Mouse (Mus musculus): ENCODE measurements around the gene Rpap1. TPM values are rescaled to one million over a fixed set of nuclear protein-coding genes. Genes with fewer than 3 reads are reported as not detected.
A peak's percentile ranks its signal among the peaks of the same experiment; 100 is the strongest.

Gene Rpap1
- total RNA-seq, 2 experiments from 2014 or later, result 18.6 to 19.5 TPM

DNA sequence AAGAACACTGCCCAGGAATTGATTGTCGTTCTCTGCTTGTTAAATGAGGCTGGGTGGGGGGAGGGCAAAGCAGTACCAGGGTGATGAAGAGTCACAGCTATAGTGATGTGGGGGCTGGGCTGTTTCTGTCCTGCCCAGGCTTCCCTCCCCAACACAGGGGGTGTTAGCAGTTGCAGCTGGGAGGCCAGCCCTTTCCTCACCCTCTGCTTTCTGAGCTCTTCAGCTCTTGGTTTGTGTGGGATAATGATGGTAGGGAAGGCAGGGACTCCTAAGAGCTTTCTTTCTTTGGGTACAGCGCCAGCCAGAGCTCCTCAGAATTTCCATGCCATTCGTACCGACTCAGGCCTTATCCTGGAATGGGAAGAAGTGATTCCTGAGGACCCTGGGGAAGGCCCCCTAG lies 21.1 kb upstream of the Rpap1 start:
- DNase-seq (ENCODE audit: extremely low spot score in 1 of 2, low spot score in 2 of 2), result no peak
- TF ChIP-seq CTCF (IDR thresholded peaks at IDR 0.05), result no peak
- Histone ChIP-seq H3K27ac (peak overlapping the region; percentile 45), H3K4me3 (no peak overlapping the region)
- intact Hi-C loops (cut with DNase I), result no loop called here

DNA sequence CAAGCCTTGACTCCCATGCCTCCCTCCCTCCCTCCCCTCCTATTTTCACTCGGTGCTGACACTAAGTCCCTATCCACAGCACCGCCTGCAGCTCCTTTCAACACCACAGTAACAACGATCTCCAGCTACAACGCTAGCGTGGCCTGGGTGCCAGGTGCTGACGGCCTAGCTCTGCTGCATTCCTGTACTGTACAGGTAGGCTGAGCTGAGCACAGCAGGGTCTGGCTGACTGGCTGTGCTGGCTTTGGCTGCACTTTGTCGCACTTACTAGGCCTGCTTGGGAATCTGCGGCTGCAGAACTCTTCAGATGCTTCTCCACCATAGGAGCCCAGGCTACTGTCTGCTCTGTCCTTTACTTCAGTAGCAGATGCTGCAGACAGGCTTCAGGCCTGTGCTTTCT lies 18.2 kb upstream of the Rpap1 start:
- intact Hi-C loops (cut with DNase I), result no loop called here
- no peak overlapping the region for H3K4me3 ChIP-seq
- H3K27ac ChIP-seq, result peak overlapping the region; percentile 72
- no peak for TF ChIP-seq CTCF (IDR thresholded peaks at IDR 0.05)
- DNase-seq (ENCODE audit: extremely low spot score in 1 of 2, low spot score in 2 of 2), result no peak

DNA sequence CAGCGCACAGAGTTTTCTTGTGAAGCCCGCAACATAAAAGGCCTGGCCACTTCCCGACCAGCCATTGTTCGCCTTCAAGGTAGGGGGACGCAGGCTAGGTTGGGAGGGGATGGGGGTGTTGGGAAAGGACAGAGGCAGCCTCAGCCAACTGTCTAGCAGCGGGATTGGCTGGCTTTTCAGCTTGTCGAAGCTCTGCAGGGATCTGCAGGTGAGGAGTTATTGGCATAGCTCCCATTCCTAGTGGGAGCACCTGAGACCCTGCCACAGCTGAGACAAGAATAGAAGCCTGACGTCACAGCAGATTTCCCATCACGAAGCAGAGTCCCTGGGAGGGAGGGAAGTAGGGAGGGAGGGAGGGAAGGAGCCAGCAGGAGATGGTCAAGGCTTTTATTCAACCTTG lies 17.4 kb upstream of the Rpap1 start:
- intact Hi-C loops (cut with DNase I), result loop anchor here (5.0 kb wide), 1 partner anchor 38 kb away; no protein-coding TSS in a partner anchor
- Histone ChIP-seq H3K27ac (peak overlapping the region; percentile 72), H3K4me3 (0 out of 2 replicates have a peak overlapping the region, but pooled peaks have one; percentile 9)
- TF ChIP-seq CTCF (IDR thresholded peaks at IDR 0.05), result no peak
- DNase-seq (ENCODE audit: extremely low spot score in 1 of 2, low spot score in 2 of 2), result no peak

DNA sequence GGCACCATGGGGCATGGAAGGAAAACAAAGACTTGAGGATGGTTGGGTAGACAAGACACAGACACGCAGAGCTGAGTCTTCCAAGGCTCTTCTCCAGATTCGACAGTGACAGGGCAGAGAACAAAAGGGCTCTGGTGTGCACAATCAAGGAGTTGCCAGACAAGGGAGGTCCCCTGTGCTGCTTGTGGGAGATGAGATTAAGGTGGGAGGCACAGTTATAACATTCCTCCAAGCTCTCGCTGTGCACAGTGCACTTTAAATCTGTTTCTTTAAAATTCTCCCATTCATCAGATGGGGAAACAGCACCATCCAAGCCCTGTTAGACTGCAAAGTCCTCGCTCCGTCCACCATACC lies 16.9 kb upstream of the Rpap1 start:
- H3K4me3 ChIP-seq, result no peak overlapping the region
- DNase-seq (ENCODE audit: extremely low spot score in 1 of 2, low spot score in 2 of 2), result no peak
- no peak for TF ChIP-seq CTCF (IDR thresholded peaks at IDR 0.05)
- intact Hi-C loops (cut with DNase I), result loop anchor here (5.0 kb wide), 1 partner anchor 38 kb away; no protein-coding TSS in a partner anchor
- H3K27ac ChIP-seq, result peak overlapping the region; percentile 85

DNA sequence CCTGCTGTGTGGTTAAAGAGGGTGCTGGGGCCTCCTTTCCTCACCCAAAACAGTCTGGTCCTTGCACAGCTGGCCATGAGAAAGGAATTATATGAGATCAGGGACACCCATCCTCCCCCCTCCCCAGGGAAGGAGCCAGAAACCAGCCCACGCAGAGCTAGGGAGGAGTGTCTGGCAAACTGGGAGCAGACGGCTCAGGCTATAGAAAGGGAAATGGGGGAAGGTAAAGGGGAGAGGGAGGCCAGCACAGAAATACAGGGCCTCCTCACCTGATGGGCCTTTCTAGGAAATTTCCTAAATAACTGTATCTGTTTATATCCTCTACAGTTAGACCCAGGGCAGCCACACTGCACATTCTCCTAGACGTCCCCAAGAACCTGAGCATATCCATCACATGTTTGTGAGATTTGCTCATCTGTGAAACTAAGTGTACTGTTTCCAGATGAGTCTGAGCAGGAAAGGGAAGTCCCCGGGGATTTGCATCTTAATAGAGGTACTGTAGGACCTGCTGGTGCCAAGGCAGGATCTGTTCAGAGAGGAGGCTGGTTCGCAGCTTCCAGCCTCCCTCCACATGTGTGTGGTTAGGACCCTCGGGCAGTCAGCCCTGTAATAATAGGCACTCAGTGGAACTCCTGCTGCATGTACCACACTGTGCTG lies 16.4 kb upstream of the Rpap1 start:
- H3K4me3 ChIP-seq, result peak overlapping the region; percentile 13; the same call in 1 of the 2 replicates
- TF ChIP-seq CTCF (IDR thresholded peaks at IDR 0.05), result no peak
- DNase-seq (ENCODE audit: extremely low spot score in 1 of 2, low spot score in 2 of 2), result peak in 1 of 2 experiments; percentile 71
- intact Hi-C loops (cut with DNase I), result loop anchor here (5.0 kb wide), 1 partner anchor 39 kb away; no protein-coding TSS in a partner anchor
- peak overlapping the region; percentile 85 for H3K27ac ChIP-seq

DNA sequence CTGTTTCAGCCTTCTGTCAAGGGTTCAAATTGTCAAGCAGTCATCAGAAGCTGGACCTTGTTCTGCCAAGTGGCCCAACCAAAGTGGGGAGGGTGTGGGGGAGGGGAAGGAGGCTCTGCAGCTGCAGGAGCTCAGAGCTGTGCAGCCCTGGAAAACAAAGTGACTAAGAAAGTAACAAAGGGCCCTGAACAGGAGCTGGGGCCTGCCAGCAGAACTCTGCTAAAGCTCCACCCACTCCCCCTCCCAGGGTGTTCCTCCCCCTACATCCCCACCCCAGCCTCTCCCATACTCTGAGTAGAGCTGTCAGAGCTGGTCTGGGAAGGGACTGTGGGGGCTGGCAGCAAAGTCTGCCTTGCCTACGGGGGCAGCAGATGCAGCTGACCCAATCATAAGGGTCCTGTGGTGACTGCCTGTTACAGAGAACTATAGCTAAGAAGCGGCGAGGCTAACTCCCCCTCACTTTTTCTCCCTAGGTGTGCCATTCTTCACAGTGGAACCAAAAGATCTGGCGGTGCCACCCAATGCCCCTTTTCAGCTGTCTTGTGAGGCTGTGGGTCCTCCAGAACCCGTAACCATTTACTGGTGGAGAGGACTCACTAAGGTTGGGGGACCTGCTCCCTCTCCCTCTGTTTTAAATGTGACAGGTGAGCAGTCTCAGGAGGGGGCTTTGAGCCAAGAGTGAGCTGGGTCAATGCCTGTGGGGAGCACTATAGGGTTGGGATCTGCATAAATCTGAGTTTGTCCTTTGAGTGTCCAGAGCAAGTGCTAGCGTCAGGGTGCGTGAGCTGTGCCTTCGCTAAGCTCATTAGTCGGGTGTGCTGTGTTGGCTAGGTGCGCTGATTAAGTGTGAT lies 15.7 kb upstream of the Rpap1 start:
- H3K27ac ChIP-seq, result peak overlapping the region; percentile 93
- H3K4me3 ChIP-seq, result peak overlapping the region; percentile 13
- no peak for TF ChIP-seq CTCF (IDR thresholded peaks at IDR 0.05)
- intact Hi-C loops (cut with DNase I), result loop anchor here (5.0 kb wide), 1 partner anchor 39 kb away; no protein-coding TSS in a partner anchor
- DNase-seq (ENCODE audit: extremely low spot score in 1 of 2, low spot score in 2 of 2), result no peak

DNA sequence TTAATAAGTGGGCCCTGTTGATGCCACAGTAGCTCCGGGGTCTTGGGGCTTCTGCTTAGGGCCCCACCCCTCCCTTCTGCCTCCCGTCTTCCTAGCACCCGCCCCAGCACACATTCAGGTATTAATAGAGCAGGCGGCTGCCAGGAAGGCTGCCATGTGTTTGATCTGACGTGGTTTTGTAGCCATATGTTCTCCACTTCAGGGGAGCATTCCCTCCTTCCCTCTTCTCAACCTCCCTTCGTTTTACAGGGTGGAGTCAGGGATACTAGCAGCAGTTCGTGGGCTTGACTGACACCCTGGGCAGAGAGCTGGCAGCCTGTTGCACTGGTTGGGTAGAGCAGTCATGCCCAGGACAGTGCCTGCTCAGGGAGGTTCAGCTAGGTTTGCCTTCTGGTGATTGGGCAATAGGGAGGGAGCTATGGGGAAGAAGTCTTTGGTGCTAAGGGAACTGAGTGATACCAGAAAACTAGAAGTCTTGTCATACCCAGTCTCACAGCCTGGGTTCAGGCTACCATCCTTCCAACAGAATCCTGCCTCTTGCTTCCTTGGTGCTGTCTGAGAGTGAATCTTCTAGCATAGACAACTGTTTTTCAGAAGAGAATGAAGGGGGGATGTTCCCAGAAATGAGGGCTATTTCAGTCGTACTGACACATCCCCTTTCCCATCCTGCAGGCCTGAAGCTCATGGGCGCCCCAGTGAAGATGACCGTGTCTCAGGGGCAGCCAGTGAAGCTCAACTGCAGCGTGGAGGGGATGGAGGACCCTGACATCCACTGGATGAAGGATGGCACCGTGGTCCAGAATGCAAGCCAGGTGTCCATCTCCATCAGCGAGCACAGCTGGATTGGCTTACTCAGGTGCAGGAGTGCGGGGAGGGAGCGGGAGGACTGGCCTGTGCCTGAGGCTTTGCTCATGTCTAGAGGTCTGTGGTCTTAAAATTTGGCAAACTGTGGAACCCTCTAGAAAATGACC lies 13.8 kb upstream of the Rpap1 start:
- peak in 1 of 2 experiments; percentile 65 for DNase-seq (ENCODE audit: extremely low spot score in 1 of 2, low spot score in 2 of 2)
- intact Hi-C loops (cut with DNase I), result loop anchor here (1.0 to 5.0 kb wide), 3 partner anchors 10 to 54 kb away; no protein-coding TSS in a partner anchor
- Histone ChIP-seq H3K4me3 (peak overlapping the region; percentile 82), H3K27ac (peak overlapping the region; percentile 93)
- TF ChIP-seq CTCF (IDR thresholded peaks at IDR 0.05), result no peak

DNA sequence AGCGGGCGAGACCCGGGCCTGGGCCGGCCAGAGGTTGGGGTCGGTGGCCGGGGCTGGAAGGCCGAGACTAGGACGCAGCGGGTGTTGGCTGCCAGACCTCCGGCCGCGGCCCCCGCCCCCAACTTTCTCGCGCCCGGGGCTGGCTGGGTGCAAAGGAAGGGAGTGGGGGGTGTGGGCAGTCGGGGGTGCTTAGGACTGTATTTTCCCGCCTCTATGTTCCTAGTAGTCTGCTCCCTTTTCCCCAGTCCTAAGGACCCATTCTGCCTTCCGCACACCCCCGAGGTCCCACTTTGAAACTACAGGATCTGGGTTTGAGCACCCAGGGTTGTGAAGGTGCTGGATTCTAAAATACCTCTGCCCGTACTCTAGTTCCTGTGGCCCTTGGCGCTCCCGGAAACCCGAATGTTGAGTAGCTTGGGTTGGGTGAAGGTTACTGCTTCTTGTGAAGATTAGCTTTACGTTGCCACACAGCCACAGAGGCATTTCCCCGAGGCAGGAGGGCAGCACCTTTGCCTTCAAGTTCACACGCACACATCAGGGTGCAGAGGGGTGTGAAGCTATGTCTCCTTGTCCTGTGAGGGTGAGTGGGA lies 12.7 kb upstream of the Rpap1 start:
- Histone ChIP-seq H3K4me3 (peak overlapping the region; percentile 82), H3K27ac (peak overlapping the region; percentile 93)
- TF ChIP-seq CTCF (IDR thresholded peaks at IDR 0.05), result no peak
- peak in 1 of 2 experiments; percentile 37 for DNase-seq (ENCODE audit: extremely low spot score in 1 of 2, low spot score in 2 of 2)
- intact Hi-C loops (cut with DNase I), result loop anchor here (5.0 kb wide), 1 partner anchor 42 kb away; no protein-coding TSS in a partner anchor

DNA sequence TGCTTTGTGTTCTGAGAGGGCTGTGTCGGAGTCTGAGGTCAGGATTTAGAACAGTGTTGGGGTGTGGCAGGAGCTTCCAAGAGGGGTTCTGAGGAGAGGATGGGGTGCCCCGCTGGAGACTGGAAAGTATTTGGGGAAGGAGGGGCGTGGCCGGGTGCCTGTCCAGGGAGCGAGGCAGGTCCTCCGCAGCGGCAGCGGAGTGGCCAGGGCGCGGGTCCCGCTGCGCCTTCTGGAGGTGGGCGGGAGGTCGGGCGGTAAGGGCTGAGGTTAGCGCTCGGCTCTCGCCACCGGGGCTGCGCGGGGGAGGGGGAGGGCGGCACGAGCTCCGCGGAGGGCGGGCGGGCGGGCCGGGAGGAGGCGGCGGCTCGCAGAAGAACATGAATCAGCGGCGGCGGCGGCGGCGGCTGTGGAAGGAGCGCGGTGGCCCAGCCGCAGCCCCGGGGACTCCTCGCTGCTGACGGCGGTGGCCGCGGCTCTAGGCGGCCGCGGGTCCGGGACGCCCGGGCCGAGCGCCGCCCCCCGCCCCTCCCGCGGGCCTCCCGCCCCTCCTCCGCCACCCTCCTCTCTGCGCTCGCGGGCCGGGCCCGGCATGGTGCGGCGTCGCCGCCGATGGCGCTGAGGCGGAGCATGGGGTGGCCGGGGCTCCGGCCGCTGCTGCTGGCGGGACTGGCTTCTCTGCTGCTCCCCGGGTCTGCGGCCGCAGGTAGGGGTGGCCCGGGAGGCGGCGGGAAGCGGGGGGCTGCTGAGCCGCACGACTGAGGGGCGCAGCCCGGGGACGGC lies 12.0 kb upstream of the Rpap1 start:
- peak in 1 of 2 experiments; percentile 47 for DNase-seq (ENCODE audit: extremely low spot score in 1 of 2, low spot score in 2 of 2)
- no peak for TF ChIP-seq CTCF (IDR thresholded peaks at IDR 0.05)
- Histone ChIP-seq H3K4me3 (peak overlapping the region; percentile 82), H3K27ac (peak overlapping the region; percentile 93)
- intact Hi-C loops (cut with DNase I), result no loop called here

DNA sequence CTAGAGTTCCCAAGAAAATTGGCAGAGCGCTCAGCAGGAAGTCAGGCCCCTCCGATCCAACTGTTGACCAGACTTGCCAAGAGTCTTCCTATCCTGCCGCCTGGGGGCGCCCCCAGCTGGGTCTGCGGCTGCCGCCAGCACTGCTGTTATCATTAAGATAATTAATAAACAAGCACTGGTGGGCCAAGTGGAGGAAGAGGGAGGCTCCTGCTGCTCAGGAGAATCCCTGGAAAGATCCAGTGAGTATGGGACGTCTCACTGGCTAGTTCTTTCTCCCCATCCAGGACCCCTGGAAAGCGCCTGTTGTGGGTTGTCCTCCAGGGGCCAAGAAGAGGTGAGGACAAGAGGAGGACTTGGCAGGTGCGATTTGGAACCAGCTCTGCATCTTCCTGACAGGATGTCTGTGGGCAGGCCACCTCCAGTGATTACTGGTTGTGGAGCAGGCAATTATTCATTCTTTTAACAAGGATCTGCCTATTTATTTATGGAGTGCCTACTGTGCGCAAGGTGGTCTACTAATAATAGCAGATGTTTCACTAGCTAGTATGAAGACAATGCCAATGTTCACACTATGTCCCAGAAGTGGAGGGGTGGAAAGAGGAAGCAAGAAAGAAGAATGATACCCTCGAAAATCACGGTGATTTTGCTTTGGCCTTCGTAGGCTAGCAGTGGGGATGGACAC lies 11.1 kb upstream of the Rpap1 start:
- peak; percentile 65 for TF ChIP-seq CTCF (IDR thresholded peaks at IDR 0.05)
- Histone ChIP-seq H3K4me3 (no peak overlapping the region), H3K27ac (peak overlapping the region; percentile 93; the same call in 1 of the 2 replicates)
- intact Hi-C loops (cut with DNase I), result no loop called here
- no peak for DNase-seq (ENCODE audit: extremely low spot score in 1 of 2, low spot score in 2 of 2)

All from left cerebral cortex, adult 2 months (tissue).